Mouse (Mus musculus): ENCODE measurements around the gene Wfdc3.
A peak's percentile ranks its signal among the peaks of the same experiment; 100 is the strongest.
"Not testable (repeated sequence)": the region's sequence is repeated elsewhere in the genome, so short reads cannot be mapped to it uniquely, and the experiment has no call there.

Gene Wfdc3

DNA sequence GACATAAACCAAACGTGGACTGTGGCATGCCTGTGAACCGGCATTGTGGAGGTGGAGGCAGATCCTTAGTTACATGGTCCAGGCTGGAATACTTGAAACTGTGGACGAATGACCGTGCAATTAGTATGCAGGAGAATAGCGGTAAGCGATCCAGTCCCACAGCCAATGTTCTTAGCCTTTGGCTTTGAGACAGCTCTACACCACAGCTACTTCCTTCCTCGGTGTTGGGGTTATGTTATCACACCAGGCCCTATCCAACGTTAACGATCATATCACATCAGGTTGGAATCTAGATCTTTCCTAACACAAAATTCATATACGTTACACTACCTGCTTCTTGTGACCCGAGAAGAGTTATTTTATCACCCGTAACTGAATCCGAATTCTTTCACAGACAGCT lies 744 bp downstream of the Wfdc3 start:
- DNase-seq (ENCODE audit: extremely low read depth, insufficient read length, low spot score): no peak

DNA sequence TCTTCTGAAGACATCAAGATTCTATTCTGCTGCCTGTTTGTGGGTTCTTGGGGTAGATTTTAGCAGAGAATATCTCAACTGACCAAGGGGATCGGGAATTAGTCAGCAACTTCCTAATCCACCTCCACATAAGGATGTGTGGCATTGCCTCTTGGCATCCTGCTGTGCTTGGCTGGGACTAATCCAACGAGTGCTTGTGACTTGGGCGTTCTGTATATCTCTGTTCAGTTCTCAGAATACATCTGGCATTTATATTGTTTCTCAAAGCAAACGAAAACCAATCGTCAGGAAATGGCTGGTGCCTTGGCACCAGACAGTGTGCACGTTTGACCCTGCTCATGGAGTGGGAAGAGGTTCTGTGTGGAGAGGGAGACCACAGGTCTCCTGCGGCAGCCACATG lies 5.9 kb downstream of the Wfdc3 start:
- DNase-seq (ENCODE audit: extremely low read depth, insufficient read length, low spot score): no peak

- DNase-seq (ENCODE audit: extremely low read depth, insufficient read length, low spot score): no peak
These were observed 8.2 kb downstream of the Wfdc3 start for GRCm38 (mm10) chr2:164737377-164738090.

DNA sequence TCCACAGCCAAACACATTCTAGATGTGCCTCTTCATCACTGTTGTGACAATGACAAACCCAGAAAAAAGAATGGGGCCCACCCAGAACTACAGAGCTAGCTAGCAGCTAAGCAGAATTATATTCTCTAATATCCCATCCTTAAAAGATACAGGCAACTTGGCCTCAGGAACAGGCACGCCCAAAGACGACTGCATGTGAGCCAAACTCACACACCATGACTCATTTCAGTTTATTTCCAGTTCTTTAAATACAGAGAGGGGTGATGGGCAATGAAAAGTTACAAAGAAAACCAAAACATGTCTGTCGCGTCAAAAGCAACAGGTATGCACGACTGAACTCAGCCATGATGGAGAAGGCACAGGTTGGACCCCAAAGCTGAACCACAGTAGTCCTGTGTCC lies 10.3 kb downstream of the Wfdc3 start:
- no peak for DNase-seq (ENCODE audit: extremely low read depth, insufficient read length, low spot score)

DNA sequence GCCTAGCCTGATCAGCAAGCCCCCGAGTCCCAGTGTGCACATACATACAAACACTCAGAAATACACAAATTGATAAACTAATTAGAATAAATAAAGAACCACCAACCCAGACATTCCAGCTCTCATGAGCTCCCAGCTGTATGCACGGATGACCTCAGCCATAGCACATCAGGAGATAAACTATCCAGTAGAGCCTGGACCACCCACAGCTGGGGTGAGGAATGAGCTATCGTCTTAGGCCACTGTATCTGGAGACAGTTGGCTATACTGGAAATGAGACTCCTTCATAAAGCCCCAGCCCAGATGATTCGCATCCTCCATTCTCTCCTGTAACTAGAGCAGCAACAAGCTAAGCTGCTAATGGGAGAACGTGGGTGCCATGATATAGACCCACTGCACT lies 10.9 kb downstream of the Wfdc3 start:
- DNase-seq (ENCODE audit: extremely low read depth, insufficient read length, low spot score): no peak

DNA sequence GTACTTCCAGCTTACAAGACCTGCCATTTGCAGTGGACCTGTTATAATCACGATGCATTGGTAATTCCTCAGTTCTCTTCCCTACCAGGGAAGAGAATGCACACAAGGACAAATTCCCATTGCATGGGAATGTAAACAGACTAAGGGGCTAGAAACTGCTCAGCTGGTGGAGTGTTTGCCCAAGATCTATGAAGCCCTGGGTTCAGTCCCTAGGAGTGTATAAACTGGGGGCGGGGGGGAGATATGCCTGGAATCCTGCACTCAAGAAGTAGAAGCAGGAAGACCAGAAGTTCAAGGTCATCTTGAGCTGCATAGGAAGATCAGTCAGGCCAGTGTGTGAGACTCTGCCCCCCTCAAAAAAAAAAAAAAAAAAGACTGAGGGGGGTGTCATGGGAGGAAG lies 12.5 kb downstream of the Wfdc3 start:
- DNase-seq (ENCODE audit: extremely low read depth, insufficient read length, low spot score): no peak

- no peak for DNase-seq (ENCODE audit: extremely low read depth, insufficient read length, low spot score)
These were observed 14.0 kb downstream of the Wfdc3 start for GRCm38 (mm10) chr2:164731719-164732118.

GRCm38 (mm10) chr2:164725895-164726619 lies 19.7 kb downstream of the Wfdc3 start:
- DNase-seq (ENCODE audit: extremely low read depth, insufficient read length, low spot score): no peak

DNA sequence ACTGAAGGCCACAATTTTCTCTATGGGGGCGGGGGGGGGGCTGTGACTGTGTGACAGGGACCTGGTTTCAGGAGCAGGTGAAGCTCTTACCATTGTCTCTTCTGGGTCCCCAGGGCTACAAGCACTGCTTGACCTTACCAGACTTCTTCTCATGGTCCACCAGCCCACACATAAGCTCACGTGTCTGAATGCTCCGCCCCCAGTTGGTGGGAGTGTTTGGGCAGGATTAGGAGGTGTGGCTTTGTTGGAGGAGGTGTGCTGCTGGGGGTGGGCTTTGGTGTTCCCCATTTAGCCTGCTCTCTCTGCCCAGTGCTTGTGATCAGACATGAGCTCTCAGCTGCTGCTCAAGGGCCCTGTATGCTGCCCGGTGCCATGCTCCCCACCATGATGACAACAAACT lies 22.5 kb downstream of the Wfdc3 start:
- DNase-seq (ENCODE audit: extremely low read depth, insufficient read length, low spot score): no peak

GRCm38 (mm10) chr2:164716194-164716786 lies 29.4 kb downstream of the Wfdc3 start:
- not testable (repeated sequence) for DNase-seq (ENCODE audit: extremely low read depth, insufficient read length, low spot score)

DNA sequence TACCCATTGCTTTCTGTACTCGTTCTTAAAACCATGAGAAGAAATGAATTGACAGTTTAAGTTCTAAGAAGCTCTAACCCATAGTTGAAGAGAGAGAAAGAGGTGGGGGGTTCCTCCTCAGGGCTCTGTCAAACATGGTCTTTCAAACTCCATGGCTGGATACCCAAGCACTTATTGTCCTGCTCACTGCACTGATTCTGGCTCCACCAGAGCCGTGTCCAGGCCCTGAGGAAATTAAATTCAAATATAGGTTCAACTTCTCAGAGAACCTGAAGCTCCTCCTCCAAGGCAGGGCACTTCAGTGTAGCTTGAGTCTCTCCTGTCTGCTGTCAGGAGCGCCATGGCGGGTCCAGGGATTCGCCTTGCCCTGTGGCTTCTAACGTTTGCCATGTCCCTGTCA lies 30.7 kb downstream of the Wfdc3 start, which contains the start of gene Spint5:
Gene Spint5 (plus strand): TSS at position 301 of the 400 bp plus-strand sequence.
- DNase-seq (ENCODE audit: extremely low read depth, insufficient read length, low spot score): no peak

- DNase-seq (ENCODE audit: extremely low read depth, insufficient read length, low spot score): no peak
These were observed 39.7 kb downstream of the Wfdc3 start for GRCm38 (mm10) chr2:164705991-164706390.

DNA sequence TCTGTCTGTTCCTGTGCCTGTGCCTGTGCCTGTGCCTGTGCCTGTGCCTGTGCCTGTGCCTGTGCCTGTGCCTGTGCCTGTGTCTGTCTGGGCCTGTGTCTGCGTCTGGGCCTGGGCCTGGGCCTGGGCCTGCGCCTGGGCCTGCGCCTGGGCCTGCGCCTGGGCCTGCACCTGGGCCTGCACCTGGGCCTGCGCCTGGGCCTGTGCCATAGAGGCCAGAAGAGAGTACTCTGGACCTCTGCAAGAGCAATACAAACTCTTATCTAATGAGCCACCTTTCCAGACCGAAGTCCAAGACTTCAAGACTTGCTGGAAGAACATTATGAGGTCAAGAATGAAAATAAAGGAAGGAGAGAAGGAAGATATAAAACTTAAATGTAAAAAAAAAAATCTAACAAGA lies 40.4 kb downstream of the Wfdc3 start:
- DNase-seq (ENCODE audit: extremely low read depth, insufficient read length, low spot score): no peak

DNA sequence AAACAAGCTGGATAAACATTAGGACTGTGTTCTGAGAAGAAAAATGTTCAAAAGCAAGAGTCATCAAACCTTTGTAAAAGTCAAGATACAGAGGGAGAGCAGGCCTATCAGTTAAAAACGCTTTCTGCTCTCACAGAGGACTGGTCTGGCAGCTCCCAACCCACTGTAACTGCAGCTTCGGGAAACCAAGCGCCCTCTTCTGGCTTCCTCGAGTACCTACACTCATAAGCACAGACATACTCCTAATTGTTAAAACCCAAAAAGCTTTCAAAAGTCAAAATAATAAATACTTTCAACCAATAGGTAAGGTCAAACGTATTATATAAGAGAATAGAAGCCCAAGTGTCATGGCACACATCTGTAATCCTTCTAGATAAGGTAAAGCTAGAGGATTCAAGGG lies 41.5 kb downstream of the Wfdc3 start:
- no peak for DNase-seq (ENCODE audit: extremely low read depth, insufficient read length, low spot score)

DNA sequence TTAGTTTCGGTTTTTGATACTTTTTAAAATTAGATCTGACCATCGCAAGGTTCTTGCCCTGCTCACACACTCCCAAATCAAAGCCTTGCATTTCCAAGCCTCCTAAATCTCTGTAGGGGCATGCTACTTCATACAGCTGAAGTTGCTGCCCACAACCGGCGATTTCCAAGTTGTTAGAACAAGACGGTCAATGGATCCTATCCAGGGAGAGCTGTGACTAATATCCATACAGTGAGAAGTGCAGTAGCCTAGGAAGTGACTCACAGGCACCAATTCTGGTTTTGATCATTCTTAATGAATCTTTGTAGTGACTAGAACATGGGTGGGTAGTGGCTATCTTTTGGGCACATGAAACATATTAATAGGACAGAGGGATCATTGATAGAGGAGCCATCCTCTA lies 44.0 kb downstream of the Wfdc3 start:
- peak; percentile 28 for DNase-seq (ENCODE audit: extremely low read depth, insufficient read length, low spot score)

- no peak for DNase-seq (ENCODE audit: extremely low read depth, insufficient read length, low spot score)
These were observed 44.8 kb downstream of the Wfdc3 start for GRCm38 (mm10) chr2:164700959-164701358.

DNA sequence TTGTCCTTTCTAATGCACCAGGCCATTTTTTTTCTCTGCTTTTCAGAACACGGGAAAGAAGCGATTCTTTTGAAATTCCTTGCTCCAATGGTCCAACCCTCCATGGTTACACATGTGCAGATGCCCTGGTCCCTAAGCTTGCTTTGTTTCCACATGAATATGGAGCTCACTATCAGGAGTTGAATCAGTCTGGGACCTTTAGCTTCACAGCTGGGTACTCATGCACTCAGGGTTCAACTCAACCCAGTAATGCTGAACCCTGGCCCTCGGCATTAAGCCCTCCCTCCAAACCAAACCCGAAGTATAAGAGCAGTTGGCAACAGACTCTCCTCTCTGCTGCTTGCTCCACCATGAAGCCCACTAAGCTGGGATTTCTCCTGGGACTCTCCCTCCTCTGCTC lies 47.5 kb downstream of the Wfdc3 start, which contains the start of gene Spint4:
Gene Spint4 (plus strand): TSS at position 301 of the 400 bp plus-strand sequence.
- DNase-seq (ENCODE audit: extremely low read depth, insufficient read length, low spot score): no peak

DNA sequence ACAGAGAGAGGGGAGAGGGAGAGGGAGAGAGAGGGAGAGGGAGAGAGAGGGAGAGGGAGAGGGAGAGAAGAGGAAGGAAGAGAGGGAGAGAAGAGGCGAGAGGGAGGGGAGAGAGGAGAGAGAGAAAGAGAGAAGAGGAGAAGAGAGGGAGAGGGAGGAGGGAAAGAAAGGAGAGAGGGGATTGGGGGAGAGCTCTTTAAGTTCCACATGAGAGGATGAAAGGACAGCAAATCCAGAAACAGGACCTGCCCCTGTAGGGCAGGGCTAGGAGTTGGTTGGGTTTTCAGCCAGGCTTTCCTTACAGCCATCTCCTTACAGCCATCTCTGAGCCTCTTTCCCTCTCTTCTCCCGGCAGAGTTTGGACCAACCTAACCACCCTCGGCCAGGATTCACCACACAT lies 60.9 kb downstream of the Wfdc3 start, which contains the start of gene Wfdc13:
Gene Wfdc13 (plus strand): TSS at position 301 of the 400 bp plus-strand sequence.
- no peak for DNase-seq (ENCODE audit: extremely low read depth, insufficient read length, low spot score)

Measured in 3134 (cell line).